Mouse (Mus musculus): ENCODE measurements around the gene Olfr923. TPM values are rescaled to one million over a fixed set of nuclear protein-coding genes. Genes with fewer than 3 reads are reported as not detected.
"Not testable (repeated sequence)": the region's sequence is repeated elsewhere in the genome, so short reads cannot be mapped to it uniquely, and the experiment has no call there.

Olfr923 gene
- polyA plus RNA-seq, 1 experiment, result not detected

DNA sequence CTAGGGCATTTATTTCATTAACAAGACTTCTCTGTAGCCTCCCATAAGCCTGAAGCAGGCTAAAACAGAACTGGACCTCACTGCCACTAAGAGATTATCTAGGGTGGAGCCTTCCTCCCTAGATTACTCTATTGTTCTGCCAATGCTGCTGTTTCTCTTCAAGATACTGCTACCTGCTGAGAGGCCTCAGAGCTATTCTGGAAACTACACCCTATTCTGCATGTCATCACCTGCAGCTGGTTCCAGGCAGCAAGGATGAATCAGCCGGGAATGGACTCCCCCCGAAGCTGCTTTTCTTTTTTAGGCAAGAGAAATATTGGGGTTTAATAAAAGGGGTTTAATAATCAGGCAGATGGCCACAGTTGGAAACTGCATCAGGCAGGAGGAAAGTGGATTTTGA lies 6.7 kb downstream of the Olfr923 start:
- TF ChIP-seq CTCF (IDR thresholded peaks at IDR 0.05; ENCODE audit: control insufficient read depth, insufficient read depth, insufficient read length), result no peak
- TF ChIP-seq MYOD1 (IDR thresholded peaks at IDR 0.05; ENCODE audit: control insufficient read depth, insufficient read length, low read depth), result no peak
- TF ChIP-seq MYOG (IDR thresholded peaks at IDR 0.05; ENCODE audit: control insufficient read depth, extremely low read depth, insufficient read length), result no peak
- TF ChIP-seq USF1 (IDR thresholded peaks at IDR 0.05; ENCODE audit: low read depth), result no peak
- no peak for TF ChIP-seq MAX (IDR thresholded peaks at IDR 0.05)
- TF ChIP-seq CEBPB (IDR thresholded peaks at IDR 0.05; ENCODE audit: low read depth), result no peak
- H3K27me3 ChIP-seq (ENCODE audit: control insufficient read depth, insufficient read depth, insufficient read length), result no peaks in the 10 kb centered on the region

GRCm38 (mm10) chr9:38844149-38844548 lies 17.8 kb downstream of the Olfr923 start, which contains the start of gene Olfr924:
Gene Olfr924 (plus strand): TSS chr9:38844449.
- no peaks in the 10 kb centered on the region for H3K79me3 ChIP-seq (ENCODE audit: low read depth)
- TF ChIP-seq MYOG (IDR thresholded peaks at IDR 0.05; ENCODE audit: control insufficient read depth, extremely low read depth, insufficient read length) (no peak), MYOD1 (IDR thresholded peaks at IDR 0.05; ENCODE audit: control insufficient read depth, insufficient read length, low read depth) (no peak), MAX (IDR thresholded peaks at IDR 0.05) (no peak), USF1 (IDR thresholded peaks at IDR 0.05; ENCODE audit: low read depth) (no peak), CEBPB (IDR thresholded peaks at IDR 0.05; ENCODE audit: low read depth) (no peak), CTCF (IDR thresholded peaks at IDR 0.05; ENCODE audit: control insufficient read depth, insufficient read depth, insufficient read length) (no peak), FOSL1 (IDR thresholded peaks at IDR 0.05; ENCODE audit: insufficient read depth, low read length, poor library complexity, severe bottlenecking) (no peak)
- H3K4me3 ChIP-seq (ENCODE audit: insufficient read depth, poor library complexity, severe bottlenecking), result no peak within 1 kb of the TSS
- H3K27me3 ChIP-seq (ENCODE audit: control insufficient read depth, insufficient read depth, insufficient read length), result no peaks in the 10 kb centered on the region
- no peaks in the 10 kb centered on the region for H3K36me3 ChIP-seq (ENCODE audit: control insufficient read depth, insufficient read depth)
- H3ac ChIP-seq (ENCODE audit: control insufficient read depth, insufficient read length, low read depth), result no peak within 1 kb of the TSS
- H3K79me2 ChIP-seq (ENCODE audit: control insufficient read depth, insufficient read depth), result no peaks in the 10 kb centered on the region

More for the DNA sequence above, 6.7 kb downstream of the Olfr923 start:
- Histone ChIP-seq H3K36me3 (ENCODE audit: control insufficient read depth, insufficient read depth) (no peaks in the 10 kb centered on the region), H3K79me3 (ENCODE audit: low read depth) (no peaks in the 10 kb centered on the region), H3K79me2 (ENCODE audit: control insufficient read depth, insufficient read depth) (no peaks in the 10 kb centered on the region), H3K4me3 (ENCODE audit: insufficient read depth, poor library complexity, severe bottlenecking) (no peak overlapping the region), H3ac (ENCODE audit: control insufficient read depth, insufficient read length, low read depth) (no peak overlapping the region)

DNA sequence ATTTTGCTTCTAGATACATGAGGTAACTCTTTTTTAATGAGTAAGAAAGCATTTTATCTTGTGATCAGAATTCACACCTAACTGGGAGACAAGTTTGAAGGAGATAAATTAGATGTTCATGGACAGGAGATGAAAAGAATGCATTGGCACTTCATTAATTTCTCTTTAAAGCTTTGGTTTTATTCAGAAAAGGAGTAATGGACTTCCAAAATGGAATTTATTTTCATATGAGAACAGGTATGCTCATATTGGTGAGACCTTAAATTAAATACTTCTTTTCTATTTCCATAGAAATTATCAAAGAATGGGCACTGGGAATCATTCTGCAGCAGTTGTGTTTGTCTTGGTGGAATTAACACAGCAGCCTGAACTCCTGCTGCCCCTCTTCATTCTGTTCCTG lies 28.4 kb downstream of the Olfr923 start, which contains the start of gene Olfr26:
Gene Olfr26 (plus strand): TSS at position 301 of the 400 bp plus-strand sequence.
- no peak within 1 kb of the TSS for H3K4me3 ChIP-seq (ENCODE audit: insufficient read depth, poor library complexity, severe bottlenecking)
- TF ChIP-seq FOSL1 (IDR thresholded peaks at IDR 0.05; ENCODE audit: insufficient read depth, low read length, poor library complexity, severe bottlenecking), result no peak
- no peak for TF ChIP-seq MYOD1 (IDR thresholded peaks at IDR 0.05; ENCODE audit: control insufficient read depth, insufficient read length, low read depth)
- TF ChIP-seq MYOG (IDR thresholded peaks at IDR 0.05; ENCODE audit: control insufficient read depth, extremely low read depth, insufficient read length), result no peak
- TF ChIP-seq CTCF (IDR thresholded peaks at IDR 0.05; ENCODE audit: control insufficient read depth, insufficient read depth, insufficient read length), result no peak
- TF ChIP-seq MAX (IDR thresholded peaks at IDR 0.05), result no peak
- no peak for TF ChIP-seq USF1 (IDR thresholded peaks at IDR 0.05; ENCODE audit: low read depth)
- no peak for TF ChIP-seq CEBPB (IDR thresholded peaks at IDR 0.05; ENCODE audit: low read depth)
- no peak within 1 kb of the TSS for H3ac ChIP-seq (ENCODE audit: control insufficient read depth, insufficient read length, low read depth)

DNA sequence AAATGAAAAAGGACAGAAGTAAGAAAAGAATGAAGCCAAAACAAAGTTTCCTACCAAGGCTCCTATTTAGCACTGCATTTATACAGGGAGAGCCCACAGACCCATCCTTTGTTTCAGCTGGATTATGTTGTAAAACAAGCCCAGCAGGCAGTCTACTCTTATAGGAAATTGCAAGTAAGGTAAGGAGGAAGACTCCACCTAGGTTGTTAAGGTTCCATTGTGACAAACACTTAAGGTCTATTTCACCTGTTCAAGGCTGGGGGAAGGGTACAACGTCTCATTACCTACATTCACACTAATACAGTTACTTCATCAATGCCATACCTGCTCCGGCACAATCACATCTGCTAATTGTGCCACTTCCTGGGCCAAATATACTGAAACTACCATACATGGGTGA lies 48.5 kb downstream of the Olfr923 start:
- not testable (repeated sequence) for H3K79me2 ChIP-seq (ENCODE audit: control insufficient read depth, insufficient read depth); H3K27me3 ChIP-seq (ENCODE audit: control insufficient read depth, insufficient read depth, insufficient read length); H3K79me3 ChIP-seq (ENCODE audit: low read depth); H3K4me3 ChIP-seq (ENCODE audit: insufficient read depth, poor library complexity, severe bottlenecking); H3ac ChIP-seq (ENCODE audit: control insufficient read depth, insufficient read length, low read depth); H3K36me3 ChIP-seq (ENCODE audit: control insufficient read depth, insufficient read depth)

More for the DNA sequence above, 28.4 kb downstream of the Olfr923 start, which contains the start of gene Olfr26:
- no peaks in the 10 kb centered on the region for H3K36me3 ChIP-seq (ENCODE audit: control insufficient read depth, insufficient read depth)
- H3K27me3 ChIP-seq (ENCODE audit: control insufficient read depth, insufficient read depth, insufficient read length), result no peaks in the 10 kb centered on the region
- H3K79me2 ChIP-seq (ENCODE audit: control insufficient read depth, insufficient read depth), result no peaks in the 10 kb centered on the region
- H3K79me3 ChIP-seq (ENCODE audit: low read depth), result no peaks in the 10 kb centered on the region

DNA sequence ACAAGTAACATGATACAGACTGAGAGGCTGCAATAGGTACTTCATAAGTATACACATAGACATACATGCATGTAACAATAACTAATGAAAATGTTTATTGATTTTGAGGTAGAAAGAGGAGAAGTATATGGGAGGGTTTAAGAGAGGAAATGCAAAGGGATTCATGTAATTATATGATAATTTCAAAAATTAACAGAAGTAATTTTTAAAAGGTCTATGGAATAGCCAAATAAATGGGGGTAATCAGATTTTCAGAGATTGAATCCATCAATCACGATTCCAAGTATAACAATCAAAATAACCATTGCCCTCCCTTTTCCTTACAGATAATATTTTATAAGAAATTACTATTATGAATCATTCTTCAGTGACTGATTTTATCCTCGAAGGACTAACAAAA lies 50.5 kb downstream of the Olfr923 start, which contains the start of gene Olfr926:
Gene Olfr926 (plus strand): TSS at position 301 of the 400 bp plus-strand sequence.
- H3K79me3 ChIP-seq (ENCODE audit: low read depth), result no peaks in the 10 kb centered on the region
- no peak within 1 kb of the TSS for H3K4me3 ChIP-seq (ENCODE audit: insufficient read depth, poor library complexity, severe bottlenecking)
- no peak within 1 kb of the TSS for H3ac ChIP-seq (ENCODE audit: control insufficient read depth, insufficient read length, low read depth)
- TF ChIP-seq CTCF (IDR thresholded peaks at IDR 0.05; ENCODE audit: control insufficient read depth, insufficient read depth, insufficient read length), result no peak
- TF ChIP-seq USF1 (IDR thresholded peaks at IDR 0.05; ENCODE audit: low read depth), result no peak
- no peak for TF ChIP-seq CEBPB (IDR thresholded peaks at IDR 0.05; ENCODE audit: low read depth)
- no peak for TF ChIP-seq MAX (IDR thresholded peaks at IDR 0.05)
- TF ChIP-seq MYOG (IDR thresholded peaks at IDR 0.05; ENCODE audit: control insufficient read depth, extremely low read depth, insufficient read length), result no peak
- TF ChIP-seq MYOD1 (IDR thresholded peaks at IDR 0.05; ENCODE audit: control insufficient read depth, insufficient read length, low read depth), result no peak
- no peak for TF ChIP-seq FOSL1 (IDR thresholded peaks at IDR 0.05; ENCODE audit: insufficient read depth, low read length, poor library complexity, severe bottlenecking)
- H3K27me3 ChIP-seq (ENCODE audit: control insufficient read depth, insufficient read depth, insufficient read length), result no peaks in the 10 kb centered on the region
- H3K36me3 ChIP-seq (ENCODE audit: control insufficient read depth, insufficient read depth), result no peaks in the 10 kb centered on the region
- no peaks in the 10 kb centered on the region for H3K79me2 ChIP-seq (ENCODE audit: control insufficient read depth, insufficient read depth)

Other genes with a start within 250 kb of the Olfr923 start
- gene Olfr912, start 246.4 kb upstream of the Olfr923 start, polyA plus RNA-seq (2012; fragmentation: generic; extraction: Trizol), result not detected
- not detected for gene Olfr913, start 233.8 kb upstream of the Olfr923 start, polyA plus RNA-seq (2012; fragmentation: generic; extraction: Trizol)
- gene Olfr914, start 221.4 kb upstream of the Olfr923 start, polyA plus RNA-seq (2012; fragmentation: generic; extraction: Trizol), result not detected
- not detected for gene Olfr916, start 166.7 kb upstream of the Olfr923 start, polyA plus RNA-seq (2012; fragmentation: generic; extraction: Trizol)
- gene Olfr917, start 160.7 kb upstream of the Olfr923 start, polyA plus RNA-seq (2012; fragmentation: generic; extraction: Trizol), result not detected
- not detected for gene Olfr918, start 151.9 kb upstream of the Olfr923 start, polyA plus RNA-seq (2012; fragmentation: generic; extraction: Trizol)
- gene Olfr919, start 122.9 kb upstream of the Olfr923 start, polyA plus RNA-seq (2012; fragmentation: generic; extraction: Trizol), result not detected
- 6.3 TPM for gene Vwa5a, start 108.3 kb upstream of the Olfr923 start, polyA plus RNA-seq (2012; fragmentation: generic; extraction: Trizol)
- not detected for gene Olfr920, start 74.2 kb upstream of the Olfr923 start, polyA plus RNA-seq (2012; fragmentation: generic; extraction: Trizol)
- gene Olfr921, start 53.5 kb upstream of the Olfr923 start, polyA plus RNA-seq (2012; fragmentation: generic; extraction: Trizol), result not detected
- not detected for gene Olfr922, start 11.9 kb upstream of the Olfr923 start, polyA plus RNA-seq (2012; fragmentation: generic; extraction: Trizol)
- gene Olfr924, start 17.9 kb downstream of the Olfr923 start, polyA plus RNA-seq (2012; fragmentation: generic; extraction: Trizol), result not detected
- not detected for gene Olfr26, start 28.5 kb downstream of the Olfr923 start, polyA plus RNA-seq (2012; fragmentation: generic; extraction: Trizol)
- gene Olfr926, start 50.6 kb downstream of the Olfr923 start, polyA plus RNA-seq (2012; fragmentation: generic; extraction: Trizol), result not detected
- gene Olfr930, start 103.3 kb downstream of the Olfr923 start, polyA plus RNA-seq (2012; fragmentation: generic; extraction: Trizol), result not detected
- gene Olfr933, start 145.8 kb downstream of the Olfr923 start, polyA plus RNA-seq (2012; fragmentation: generic; extraction: Trizol), result not detected
- not detected for gene Olfr934, start 161.8 kb downstream of the Olfr923 start, polyA plus RNA-seq (2012; fragmentation: generic; extraction: Trizol)
- not detected for gene Olfr935, start 173.1 kb downstream of the Olfr923 start, polyA plus RNA-seq (2012; fragmentation: generic; extraction: Trizol)
- not detected for gene Olfr146, start 196.8 kb downstream of the Olfr923 start, polyA plus RNA-seq (2012; fragmentation: generic; extraction: Trizol)
- not detected for gene Olfr937, start 238.4 kb downstream of the Olfr923 start, polyA plus RNA-seq (2012; fragmentation: generic; extraction: Trizol)

All from C2C12 (cell line).